Mouse (Mus musculus) frontal cortex, postnatal 10 days (tissue): ENCODE measurements around the gene Tmed9.
"Not testable (repeated sequence)": the region's sequence is repeated elsewhere in the genome, so short reads cannot be mapped to it uniquely, and the experiment has no call there.

ENCODE experiments used
- DNase-seq, 2 experiments: peaks; one replicate each; pipeline ENCODE4 v3.0.0; 2022; ENCODE audit warnings: low spot score in 2 of 2, mixed read lengths in 1 of 2

Tmed9 gene

GRCm38 (mm10) chr13:55567949-55568348 is 5.6 kb upstream of the Tmed9 start:
- DNase-seq = no peak

- not testable (repeated sequence) for DNase-seq
Measured at GRCm38 (mm10) chr13:55568524-55568923, 5.0 kb upstream of the Tmed9 start.

- peak; percentile 26 to 44 for DNase-seq
Measured at GRCm38 (mm10) chr13:55569726-55570285, 3.7 kb upstream of the Tmed9 start.

- peak; percentile 27 to 38 for DNase-seq
Measured at GRCm38 (mm10) chr13:55570286-55570973, 3.1 kb upstream of the Tmed9 start.

GRCm38 (mm10) chr13:55571027-55571751 is 2.3 kb upstream of the Tmed9 start, which contains the start of gene Fam193b:
TSS of gene Fam193b (minus strand) at chr13:55571120.
- peak; percentile 88 to 92 for DNase-seq

- DNase-seq = no peak
Measured at GRCm38 (mm10) chr13:55571977-55572376, 1.6 kb upstream of the Tmed9 start.

- DNase-seq = no peak
Measured at GRCm38 (mm10) chr13:55574321-55574720, 789 bp downstream of the Tmed9 start.

- DNase-seq = no peak
Measured at GRCm38 (mm10) chr13:55575932-55576331, 2.4 kb downstream of the Tmed9 start.

GRCm38 (mm10) chr13:55576872-55577271 is 3.3 kb downstream of the Tmed9 start:
- DNase-seq = not testable (repeated sequence)

- DNase-seq = no peak
Measured at GRCm38 (mm10) chr13:55578086-55578485, 4.6 kb downstream of the Tmed9 start.

GRCm38 (mm10) chr13:55591961-55592490 is 18.5 kb downstream of the Tmed9 start:
- DNase-seq = no peak

GRCm38 (mm10) chr13:55592512-55593253 is 19.2 kb downstream of the Tmed9 start:
- DNase-seq = peak; percentile 96 to 97

- DNase-seq = no peak
Measured at GRCm38 (mm10) chr13:55593254-55593747, 19.8 kb downstream of the Tmed9 start.

GRCm38 (mm10) chr13:55595375-55595774 is 21.8 kb downstream of the Tmed9 start:
- DNase-seq = no peak

- no peak for DNase-seq
Measured at GRCm38 (mm10) chr13:55596802-55597201, 23.3 kb downstream of the Tmed9 start.

GRCm38 (mm10) chr13:55599566-55600540 is 26.3 kb downstream of the Tmed9 start, which contains the start of gene B4galt7:
TSS of gene B4galt7 (plus strand) at chr13:55599896.
- peak; percentile 75 to 82 for DNase-seq

GRCm38 (mm10) chr13:55600657-55601056 is 27.1 kb downstream of the Tmed9 start:
- DNase-seq = no peak

- peak; percentile 60 to 80 for DNase-seq
Measured at GRCm38 (mm10) chr13:55601611-55602010, 28.1 kb downstream of the Tmed9 start.

- DNase-seq = no peak
Measured at GRCm38 (mm10) chr13:55604606-55605005, 31.1 kb downstream of the Tmed9 start.
